Mouse (Mus musculus) right cerebral cortex, postnatal 10 days (tissue): ENCODE data around the gene Gm37240.
A peak's percentile ranks its signal among the peaks of the same experiment; 100 is the strongest.

ENCODE experiments used
- DNase-seq, 2 experiments: peaks; one replicate each; pipeline ENCODE4 v3.0.0; 2021; ENCODE audit warnings: low spot score in 2 of 2

Gene Gm37240

GRCm38 (mm10) chr3:85340491-85340890 is 546.8 kb downstream of the Gm37240 start:
- no peak for DNase-seq

GRCm38 (mm10) chr3:85339926-85340325 is 547.4 kb downstream of the Gm37240 start:
- no peak for DNase-seq

- DNase-seq = no peak
These were observed 548.0 kb downstream of the Gm37240 start for GRCm38 (mm10) chr3:85339269-85339820.

GRCm38 (mm10) chr3:85338755-85339095 is 548.6 kb downstream of the Gm37240 start:
- DNase-seq = no peak

- DNase-seq = no peak
These were observed 549.2 kb downstream of the Gm37240 start for GRCm38 (mm10) chr3:85337881-85338754.

- no peak for DNase-seq
These were observed 551.8 kb downstream of the Gm37240 start for GRCm38 (mm10) chr3:85335517-85335916.

GRCm38 (mm10) chr3:85332276-85332675 is 555.0 kb downstream of the Gm37240 start:
- no peak for DNase-seq

GRCm38 (mm10) chr3:85318256-85318655 is 569.1 kb downstream of the Gm37240 start:
- DNase-seq = no peak

GRCm38 (mm10) chr3:85317306-85317705 is 570.0 kb downstream of the Gm37240 start:
- no peak for DNase-seq

- peak in 1 of 2 experiments; percentile 45 for DNase-seq
These were observed 572.4 kb downstream of the Gm37240 start for GRCm38 (mm10) chr3:85314961-85315360.

GRCm38 (mm10) chr3:85313646-85314255 is 573.6 kb downstream of the Gm37240 start:
- DNase-seq = no peak

- no peak for DNase-seq
These were observed 576.1 kb downstream of the Gm37240 start for GRCm38 (mm10) chr3:85311176-85311575.

- peak; percentile 72 to 81 for DNase-seq
These were observed 576.8 kb downstream of the Gm37240 start for GRCm38 (mm10) chr3:85310401-85310989.

- peak; percentile 82 to 89 for DNase-seq
These were observed 578.1 kb downstream of the Gm37240 start for GRCm38 (mm10) chr3:85309168-85309567.

- peak; percentile 46 to 52 for DNase-seq
These were observed 578.6 kb downstream of the Gm37240 start for GRCm38 (mm10) chr3:85308706-85309105.

- no peak for DNase-seq
These were observed 585.5 kb downstream of the Gm37240 start for GRCm38 (mm10) chr3:85301851-85302250.

- DNase-seq = no peak
These were observed 586.0 kb downstream of the Gm37240 start for GRCm38 (mm10) chr3:85301336-85301735.

- DNase-seq = peak; percentile 85 to 86
These were observed 587.4 kb downstream of the Gm37240 start for GRCm38 (mm10) chr3:85299649-85300550.

- DNase-seq = no peak
These were observed 592.1 kb downstream of the Gm37240 start for GRCm38 (mm10) chr3:85295229-85295628.

- no peak for DNase-seq
These were observed 599.7 kb downstream of the Gm37240 start for GRCm38 (mm10) chr3:85287627-85288026.

- no peak for DNase-seq
These were observed 602.8 kb downstream of the Gm37240 start for GRCm38 (mm10) chr3:85284483-85284882.
